Mouse (Mus musculus): ENCODE results near the gene Bcl2l1. TPM values are rescaled to one million over a fixed set of nuclear protein-coding genes. Genes with fewer than 3 reads are reported as not detected.

Gene Bcl2l1
- polyA plus RNA-seq, 1 experiment, result 113 TPM

DNA sequence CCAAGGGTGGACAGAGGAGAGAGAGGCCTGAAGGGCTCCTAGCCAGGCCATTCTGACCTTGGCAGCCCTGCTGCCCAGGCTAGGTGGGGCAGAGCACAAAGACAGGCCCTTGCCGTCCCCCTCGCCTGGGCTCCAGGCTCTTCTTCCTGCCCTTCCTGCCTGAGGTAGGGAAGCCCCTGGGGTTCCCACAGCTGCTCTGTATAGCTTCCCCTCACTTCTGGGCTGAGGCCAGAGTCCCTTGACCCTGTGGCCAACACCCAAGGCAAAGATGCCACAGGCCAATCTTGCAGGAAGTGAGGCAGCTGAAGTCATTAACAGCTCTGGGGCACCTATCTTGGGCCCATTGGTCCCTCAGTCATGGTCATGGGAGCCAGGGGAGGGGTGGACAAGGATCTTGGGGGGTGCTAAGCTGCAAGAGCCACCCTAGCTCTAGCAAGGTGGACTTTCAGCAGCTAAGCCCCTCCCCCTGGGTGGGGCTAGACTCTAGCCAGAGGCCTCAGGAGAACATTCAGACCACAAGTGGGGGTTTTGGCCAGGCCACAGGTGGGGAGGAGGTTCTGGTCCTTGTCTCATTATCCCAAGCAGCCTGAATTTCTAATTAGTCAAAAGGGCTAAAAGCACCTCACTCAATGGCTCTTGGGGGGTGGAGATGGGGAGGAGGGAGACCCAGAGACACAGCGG is 50.4 kb downstream of the Bcl2l1 start:
- H3K4me3 ChIP-seq (replicated peaks; ENCODE audit: extremely low read depth, low read depth, low read length), result no peak overlapping the region
- no peak for DNase-seq
- H3K4me1 ChIP-seq (ENCODE audit: control insufficient read depth, insufficient read depth, low read length), result peaks cover 32% of the 10 kb centered on the region
- 70% methylated on average over 3 of the region's 3 CpGs for WGBS
- no peak for TF ChIP-seq CTCF (IDR thresholded peaks at IDR 0.05; ENCODE audit: insufficient read depth, low read length)
- TF ChIP-seq POLR2A (IDR thresholded peaks at IDR 0.05; ENCODE audit: borderline replicate concordance, extremely low read depth, low read depth, low read length), result no peak

DNA sequence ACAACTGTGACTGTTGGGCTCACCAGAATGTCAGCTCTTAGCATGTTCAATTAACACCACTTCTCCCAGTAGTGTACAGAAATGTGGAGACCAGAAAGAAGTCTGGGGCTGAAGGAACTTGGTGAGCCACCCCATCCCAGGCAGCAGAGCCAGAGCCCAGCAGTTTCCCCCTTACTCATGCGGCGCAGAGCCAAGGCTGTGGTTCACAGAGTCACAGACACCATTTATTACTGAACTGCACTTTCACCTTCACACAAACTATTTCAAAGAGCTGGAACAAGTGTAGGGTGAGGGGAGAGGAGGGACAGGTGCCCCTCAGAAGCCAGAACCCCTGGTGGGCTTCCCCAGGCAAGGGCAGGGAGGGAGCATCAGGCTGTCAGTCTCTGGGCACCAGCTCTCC is 51.1 kb downstream of the Bcl2l1 start:
- no peak overlapping the region for H3K4me3 ChIP-seq (replicated peaks; ENCODE audit: extremely low read depth, low read depth, low read length)
- peaks cover 27% of the 10 kb centered on the region for H3K4me1 ChIP-seq (ENCODE audit: control insufficient read depth, insufficient read depth, low read length)
- WGBS, result 89% methylated on average over 2 of the region's 2 CpGs
- no peak for DNase-seq
- TF ChIP-seq POLR2A (IDR thresholded peaks at IDR 0.05; ENCODE audit: borderline replicate concordance, extremely low read depth, low read depth, low read length) (no peak), CTCF (IDR thresholded peaks at IDR 0.05; ENCODE audit: insufficient read depth, low read length) (no peak)

DNA sequence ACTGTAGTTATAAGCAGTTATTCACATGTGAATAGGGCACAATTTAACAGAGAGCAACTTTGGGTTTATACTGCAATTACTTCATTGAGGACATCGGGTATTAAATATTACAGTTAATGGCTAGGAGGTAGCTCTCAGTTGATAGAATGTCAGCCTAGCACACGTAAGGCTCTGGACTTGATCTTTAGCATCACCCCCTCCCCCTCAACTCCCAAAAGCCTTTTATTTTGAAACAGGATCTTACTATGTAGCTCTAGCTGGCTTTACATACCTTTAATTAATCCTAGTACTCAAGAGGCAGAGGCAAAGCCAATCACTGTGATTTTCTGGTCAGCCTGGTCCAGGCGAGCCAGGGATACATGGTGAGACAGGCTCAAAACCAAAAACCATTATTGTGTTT is 54.4 kb downstream of the Bcl2l1 start:
- no peak for DNase-seq
- Histone ChIP-seq H3K4me3 (replicated peaks; ENCODE audit: extremely low read depth, low read depth, low read length) (no peak overlapping the region), H3K4me1 (ENCODE audit: control insufficient read depth, insufficient read depth, low read length) (peaks cover 14% of the 10 kb centered on the region)
- TF ChIP-seq POLR2A (IDR thresholded peaks at IDR 0.05; ENCODE audit: borderline replicate concordance, extremely low read depth, low read depth, low read length) (no peak), CTCF (IDR thresholded peaks at IDR 0.05; ENCODE audit: insufficient read depth, low read length) (no peak)
- 94% methylated on average over 3 of the region's 3 CpGs for WGBS

DNA sequence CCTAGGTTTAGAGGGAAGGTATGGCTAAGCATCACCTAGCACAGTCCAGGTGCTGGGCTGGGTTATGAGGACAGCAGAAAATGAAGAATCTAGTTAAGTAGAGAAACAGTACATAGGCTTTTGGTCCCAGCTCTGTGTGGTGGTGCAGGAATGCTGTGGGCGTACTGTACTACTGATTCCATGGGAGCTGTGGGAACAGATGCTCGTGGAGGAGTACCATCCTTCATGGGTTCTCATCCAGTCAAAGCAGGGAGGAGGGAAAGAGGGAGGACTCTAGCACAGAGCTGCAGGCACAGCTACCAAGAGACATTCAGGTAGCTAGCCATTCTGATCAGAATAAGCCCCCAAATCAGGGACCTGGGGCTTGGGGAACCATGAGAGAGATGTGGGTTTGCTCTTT is 55.1 kb downstream of the Bcl2l1 start:
- Histone ChIP-seq H3K4me3 (replicated peaks; ENCODE audit: extremely low read depth, low read depth, low read length) (no peak overlapping the region), H3K4me1 (ENCODE audit: control insufficient read depth, insufficient read depth, low read length) (peaks cover 8% of the 10 kb centered on the region)
- no peak for TF ChIP-seq POLR2A (IDR thresholded peaks at IDR 0.05; ENCODE audit: borderline replicate concordance, extremely low read depth, low read depth, low read length)
- TF ChIP-seq CTCF (IDR thresholded peaks at IDR 0.05; ENCODE audit: insufficient read depth, low read length), result no peak
- DNase-seq, result no peak
- 83% methylated on average over 2 of the region's 2 CpGs for WGBS

DNA sequence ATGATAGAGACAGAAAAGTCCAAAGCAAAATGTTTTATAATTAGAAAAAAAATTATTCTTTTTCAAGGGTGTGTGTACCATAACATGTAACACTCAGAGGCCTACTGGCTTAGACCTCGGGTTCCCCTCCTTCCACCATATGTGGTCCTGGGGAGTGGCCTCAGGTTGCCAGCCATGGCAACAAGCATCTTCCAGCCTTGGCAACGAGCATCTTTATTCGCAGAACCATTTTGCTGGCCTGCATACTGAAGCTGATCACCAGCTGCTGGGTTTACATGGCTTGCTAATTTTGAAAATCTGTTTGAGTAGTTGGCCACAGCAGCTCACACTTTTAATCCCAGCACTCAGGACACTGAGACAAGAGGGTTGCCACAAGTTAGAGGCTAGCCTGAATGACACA is 55.5 kb downstream of the Bcl2l1 start:
- no peak for DNase-seq
- TF ChIP-seq CTCF (IDR thresholded peaks at IDR 0.05; ENCODE audit: insufficient read depth, low read length), result no peak
- TF ChIP-seq POLR2A (IDR thresholded peaks at IDR 0.05; ENCODE audit: borderline replicate concordance, extremely low read depth, low read depth, low read length), result no peak
- peaks cover 4% of the 10 kb centered on the region for H3K4me1 ChIP-seq (ENCODE audit: control insufficient read depth, insufficient read depth, low read length)
- no peak overlapping the region for H3K4me3 ChIP-seq (replicated peaks; ENCODE audit: extremely low read depth, low read depth, low read length)
- 81% methylated on average over 3 of the region's 3 CpGs for WGBS

DNA sequence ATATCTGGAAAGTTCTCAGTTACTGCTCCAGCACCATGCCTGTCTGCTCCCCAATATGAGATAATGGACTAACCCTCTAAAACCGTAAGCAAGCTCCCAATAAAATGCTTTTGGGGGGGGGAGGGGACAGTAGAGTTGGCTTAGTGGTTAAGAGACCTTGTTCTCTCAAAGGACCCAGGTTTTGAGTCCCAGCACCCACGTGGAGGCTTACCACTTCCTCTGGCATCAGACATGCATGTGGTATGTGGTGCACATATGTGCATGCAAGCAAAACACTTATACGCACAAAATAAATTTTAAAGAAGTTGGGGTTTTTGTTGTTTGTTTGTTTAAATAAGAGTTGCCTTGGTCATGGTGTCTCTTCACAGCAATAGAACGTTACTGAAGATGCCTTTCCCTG is 56.2 kb downstream of the Bcl2l1 start:
- no peak for DNase-seq
- 68% methylated on average over 4 of the region's 4 CpGs for WGBS
- TF ChIP-seq POLR2A (IDR thresholded peaks at IDR 0.05; ENCODE audit: borderline replicate concordance, extremely low read depth, low read depth, low read length) (no peak), CTCF (IDR thresholded peaks at IDR 0.05; ENCODE audit: insufficient read depth, low read length) (no peak)
- Histone ChIP-seq H3K4me3 (replicated peaks; ENCODE audit: extremely low read depth, low read depth, low read length) (no peak overlapping the region), H3K4me1 (ENCODE audit: control insufficient read depth, insufficient read depth, low read length) (no peaks in the 10 kb centered on the region; the same call in 1 of the 2 replicates)

DNA sequence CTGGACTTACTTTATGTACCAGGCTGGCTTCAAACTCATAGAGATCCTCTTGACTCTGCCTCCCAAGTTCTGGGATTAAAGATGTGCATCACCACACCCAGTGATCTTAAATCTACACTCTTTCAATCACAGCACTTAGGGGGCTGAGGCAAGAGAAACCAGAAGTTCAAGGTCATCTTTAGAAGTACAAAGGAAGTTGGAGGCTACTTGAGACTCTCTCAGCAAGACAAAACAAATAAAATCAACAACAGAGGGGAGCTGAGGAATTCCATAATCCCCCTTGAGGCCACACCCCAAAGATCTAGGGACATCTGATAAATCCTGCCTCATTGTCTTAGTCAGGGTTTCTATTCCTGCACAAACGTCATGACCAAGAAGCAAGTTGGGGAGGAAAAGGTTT is 59.3 kb downstream of the Bcl2l1 start:
- TF ChIP-seq CTCF (IDR thresholded peaks at IDR 0.05; ENCODE audit: insufficient read depth, low read length), result no peak
- no peak for TF ChIP-seq POLR2A (IDR thresholded peaks at IDR 0.05; ENCODE audit: borderline replicate concordance, extremely low read depth, low read depth, low read length)
- 15% methylated on average over 1 of the region's 1 CpGs for WGBS
- DNase-seq, result no peak
- Histone ChIP-seq H3K4me3 (replicated peaks; ENCODE audit: extremely low read depth, low read depth, low read length) (no peak overlapping the region), H3K4me1 (ENCODE audit: control insufficient read depth, insufficient read depth, low read length) (peaks cover 3% of the 10 kb centered on the region)

DNA sequence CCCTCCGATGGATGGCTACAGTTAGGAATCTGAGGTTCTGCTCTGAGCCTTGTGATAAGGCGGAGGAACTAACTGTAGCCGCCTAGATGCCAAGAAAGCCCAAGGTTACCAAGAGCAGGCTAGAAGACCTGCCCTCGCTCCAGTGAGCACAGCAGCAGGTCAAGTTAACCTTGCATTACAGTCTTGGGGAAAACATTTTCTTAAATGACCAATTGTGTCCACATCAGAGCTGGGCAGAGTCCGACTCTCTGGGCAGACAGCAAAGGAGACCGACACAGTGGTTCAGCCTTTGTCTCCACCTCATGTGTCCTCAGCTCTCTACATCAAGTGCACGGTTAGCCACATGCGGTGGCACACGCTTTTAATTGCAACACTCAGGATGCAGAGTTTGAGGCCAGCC is 60.0 kb downstream of the Bcl2l1 start:
- 90% methylated on average over 9 of the region's 9 CpGs for WGBS

DNA sequence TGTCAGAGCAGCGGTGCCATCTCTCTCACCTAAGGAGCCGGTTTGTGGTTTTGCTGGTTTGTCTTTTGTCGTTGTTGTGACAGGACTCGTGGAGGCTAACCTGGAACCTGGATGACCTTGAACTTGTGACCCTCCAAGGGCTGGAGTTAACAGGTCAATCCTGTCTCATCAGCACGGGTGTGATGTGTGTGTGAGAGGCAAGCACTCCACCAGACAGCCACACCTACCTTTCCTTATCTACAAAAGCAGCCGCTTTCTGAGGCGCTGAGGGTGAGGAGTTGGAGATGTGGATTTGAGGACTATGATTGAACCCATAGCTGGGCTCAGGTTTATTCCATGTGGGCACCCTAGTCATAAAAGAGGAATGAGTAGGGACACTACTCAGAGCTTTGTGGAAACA is 61.9 kb downstream of the Bcl2l1 start:
- H3K4me1 ChIP-seq (ENCODE audit: control insufficient read depth, insufficient read depth, low read length), result peaks cover 12% of the 10 kb centered on the region
- 62% methylated on average over 7 of the region's 7 CpGs for WGBS
- DNase-seq, result no peak
- TF ChIP-seq CTCF (IDR thresholded peaks at IDR 0.05; ENCODE audit: insufficient read depth, low read length), result no peak
- TF ChIP-seq POLR2A (IDR thresholded peaks at IDR 0.05; ENCODE audit: borderline replicate concordance, extremely low read depth, low read depth, low read length), result no peak
- no peak overlapping the region for H3K4me3 ChIP-seq (replicated peaks; ENCODE audit: extremely low read depth, low read depth, low read length)

More for the DNA sequence above, 60.0 kb downstream of the Bcl2l1 start:
- Histone ChIP-seq H3K4me3 (replicated peaks; ENCODE audit: extremely low read depth, low read depth, low read length) (no peak overlapping the region), H3K4me1 (ENCODE audit: control insufficient read depth, insufficient read depth, low read length) (peaks cover 9% of the 10 kb centered on the region)
- no peak for DNase-seq
- TF ChIP-seq POLR2A (IDR thresholded peaks at IDR 0.05; ENCODE audit: borderline replicate concordance, extremely low read depth, low read depth, low read length) (no peak), CTCF (IDR thresholded peaks at IDR 0.05; ENCODE audit: insufficient read depth, low read length) (no peak)

DNA sequence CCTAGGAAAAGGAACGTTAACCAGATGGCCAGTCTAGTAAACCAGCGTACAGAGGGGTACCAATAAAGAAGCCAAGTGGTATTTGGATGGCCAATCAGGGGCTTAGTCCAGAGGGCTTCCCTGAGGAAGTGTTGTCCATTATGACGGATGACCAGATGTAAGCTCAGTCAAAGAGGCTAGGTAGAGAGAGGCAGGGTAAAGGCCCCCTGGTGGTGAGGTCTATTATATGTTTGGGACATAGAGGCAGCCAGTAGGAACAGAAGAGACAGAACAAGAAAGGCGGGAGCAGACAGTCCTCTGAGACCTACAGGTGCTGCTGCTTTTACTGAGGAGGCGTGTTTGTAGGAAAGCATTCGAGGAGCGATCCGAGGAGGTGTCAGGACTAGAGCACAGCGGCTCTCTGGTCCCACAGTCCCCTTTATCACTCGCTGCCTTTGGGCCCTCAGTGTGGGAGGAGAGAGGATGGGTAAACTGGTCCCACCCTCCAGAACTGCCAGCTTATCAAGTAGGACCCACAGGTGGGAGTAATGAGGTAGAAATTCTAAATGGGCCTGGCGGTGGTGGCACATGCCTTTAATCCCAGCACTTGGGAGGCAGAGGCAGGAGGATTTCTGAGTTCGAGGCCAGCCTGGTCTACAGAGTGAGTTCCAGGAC is 63.8 kb downstream of the Bcl2l1 start:
- WGBS, result 59% methylated on average over 12 of the region's 12 CpGs
- Histone ChIP-seq H3K4me3 (replicated peaks; ENCODE audit: extremely low read depth, low read depth, low read length) (no peak overlapping the region), H3K4me1 (ENCODE audit: control insufficient read depth, insufficient read depth, low read length) (peaks cover 12% of the 10 kb centered on the region)
- TF ChIP-seq CTCF (IDR thresholded peaks at IDR 0.05; ENCODE audit: insufficient read depth, low read length) (peak; percentile 25; the same call in 1 of the 2 replicates), POLR2A (IDR thresholded peaks at IDR 0.05; ENCODE audit: borderline replicate concordance, extremely low read depth, low read depth, low read length) (no peak)
- peak; percentile 51 for DNase-seq

Measured in lung, adult 2 months (tissue).